Mouse (Mus musculus): Measurements from ENCODE around the gene Atp8b3.

- TF ChIP-seq CTCF (IDR thresholded peaks at IDR 0.05; ENCODE audit: extremely low read depth, insufficient read depth, insufficient read length, insufficient replicate concordance) (no peak), POLR2A (IDR thresholded peaks at IDR 0.05; ENCODE audit: low read depth, low read length) (no peak)
These were observed 4.9 kb upstream of the Atp8b3 start for GRCm38 (mm10) chr10:80543873-80544272.

Data from spleen, adult 2 months (tissue).